Mouse (Mus musculus) C2C12 (cell line): ENCODE measurements around the gene Srgap1.

Source experiments
- CTCF ChIP-seq: IDR thresholded peaks from one replicate; pipeline ENCODE4 v1.5.1; 2011; ENCODE audit not compliant: control insufficient read depth, insufficient read depth, insufficient read length
- MAX ChIP-seq: IDR thresholded peaks from one replicate; pipeline ENCODE4 v1.6.1; 2011; ENCODE audit warnings: mild to moderate bottlenecking, control low read depth
- MYOG ChIP-seq: IDR thresholded peaks from one replicate; pipeline ENCODE4 v1.6.1; 2011; ENCODE audit not compliant: control insufficient read depth, insufficient read length; ENCODE audit errors: extremely low read depth
- USF1 ChIP-seq: IDR thresholded peaks from one replicate; pipeline ENCODE4 v1.6.1; 2011; ENCODE audit warnings: low read depth, mild to moderate bottlenecking, control low read depth, moderate library complexity

DNA sequence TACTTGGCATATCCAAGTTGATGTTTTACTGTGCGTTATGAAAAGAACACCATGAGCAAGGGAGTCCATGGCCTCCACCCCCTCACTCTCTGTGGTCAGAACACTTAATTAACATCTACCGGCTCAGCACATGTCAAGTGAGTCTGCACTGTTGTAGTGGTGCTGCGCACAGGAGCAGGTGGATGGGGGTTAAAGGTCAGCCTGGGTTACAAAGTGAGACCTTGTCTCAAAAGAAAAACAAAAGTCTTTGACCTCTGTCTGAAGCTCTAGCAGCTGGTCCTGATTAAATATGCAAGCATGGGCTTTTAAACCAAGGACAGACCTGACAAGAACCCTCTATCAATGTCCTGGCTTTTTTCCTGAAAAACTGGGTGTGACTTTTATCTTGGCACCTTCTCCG lies 304.8 kb downstream of the Srgap1 start:
- TF ChIP-seq CTCF (no peak), MYOG (no peak), MAX (no peak), USF1 (no peak)
